Mouse (Mus musculus): ENCODE results near the gene Trank1.

- TF ChIP-seq USF2 (conservative IDR thresholded peaks at IDR 0.05; ENCODE audit: low read depth, low read length) (no peak), RCOR1 (conservative IDR thresholded peaks at IDR 0.05; ENCODE audit: low read depth, low read length) (no peak), CTCF (conservative IDR thresholded peaks at IDR 0.05 in 1 of 2, IDR thresholded peaks at IDR 0.05 in 1 of 2; ENCODE audit: low read depth in 2 of 2, low read length in 2 of 2) (no peak), USF1 (IDR thresholded peaks at IDR 0.05; ENCODE audit: low read depth, low read length) (no peak), JUND (conservative IDR thresholded peaks at IDR 0.05; ENCODE audit: low read depth, low read length) (no peak), JUN (IDR thresholded peaks at IDR 0.05; ENCODE audit: insufficient read depth, low read depth, low read length) (no peak), POLR2A (IDR thresholded peaks at IDR 0.05; ENCODE audit: low read depth, low read length) (no peak), POLR2AphosphoS2 (IDR thresholded peaks at IDR 0.05; ENCODE audit: low read depth, low read length) (no peak), ZNF384 (IDR thresholded peaks at IDR 0.05; ENCODE audit: low read depth, low read length) (no peak), ETS1 (conservative IDR thresholded peaks at IDR 0.05; ENCODE audit: low read depth, low read length) (peak; percentile 55; the same call in 1 of the 2 replicates), CHD1 (IDR thresholded peaks at IDR 0.05; ENCODE audit: low read depth, low read length) (no peak), SIN3A (IDR thresholded peaks at IDR 0.05; ENCODE audit: low read length) (no peak), EP300 (IDR thresholded peaks at IDR 0.05; ENCODE audit: low read length) (no peak)
Measured at GRCm38 (mm10) chr9:111398059-111398458, 86.5 kb downstream of the Trank1 start.
